Mouse (Mus musculus) hindbrain, embryonic 15.5 days (tissue): ENCODE measurements at regions not wholly inside any gene's neighbourhood (a gene's known extent, or its start where the extent isn't known, plus 50 kb on each side); places are given as distances from the start of the nearest gene placed in this dataset.

ENCODE experiments used
- ATAC-seq: fragments of 200-750 bp; cut with Nextera tagmentation; 2 replicates; pipeline ENCODE4 v1.8.0; 2017; ENCODE audit warnings: low read depth, moderate number of reproducible peaks, moderate TSS enrichment; ENCODE audit not compliant: low FRiP score
- H3K27ac ChIP-seq: fragments of 300-500 bp; sonication (generic); replicated peaks from 2 replicates; pipeline ENCODE4 v1.5.1; 2015; ENCODE audit warnings: mild to moderate bottlenecking, inconsistent platforms
- H3K27me3 ChIP-seq: fragments of 300-500 bp; sonication (generic); 2 replicates; pipeline ENCODE4 v1.6.1; 2015; ENCODE audit warnings: control low read depth, inconsistent platforms
- H3K36me3 ChIP-seq: fragments of 300-500 bp; sonication (generic); 2 replicates; pipeline ENCODE4 v1.6.1; 2015; ENCODE audit warnings: control low read depth, inconsistent platforms
- H3K4me1 ChIP-seq: fragments of 300-500 bp; sonication (generic); replicated peaks from 2 replicates; pipeline ENCODE4 v1.6.1; 2015; ENCODE audit warnings: control low read depth, inconsistent platforms
- H3K4me2 ChIP-seq: fragments of 300-500 bp; sonication (generic); 2 replicates; pipeline ENCODE4 v1.6.1; 2015; ENCODE audit warnings: moderate library complexity, mild to moderate bottlenecking, inconsistent platforms
- H3K4me3 ChIP-seq: fragments of 300-500 bp; sonication (generic); 2 replicates; pipeline ENCODE4 v1.5.1; 2015; ENCODE audit warnings: mild to moderate bottlenecking, inconsistent platforms
- H3K9ac ChIP-seq: fragments of 300-500 bp; sonication (generic); 2 replicates; pipeline ENCODE4 v1.6.1; 2015; ENCODE audit warnings: inconsistent platforms
- H3K9me3 ChIP-seq: fragments of 300-500 bp; sonication (generic); 2 replicates; pipeline ENCODE4 v1.6.1; 2016; ENCODE audit warnings: control low read depth, inconsistent platforms
- WGBS: fragments of 180-500 bp; shearing (Covaris S2); methylation state at CpG from one replicate; pipeline ENCODE4 v1.1.7; 2015; 5-methylcytosine and 5-hydroxymethylcytosine counted together

GRCm38 (mm10) chr16:62327378-62328036 is 459.1 kb downstream of the Nsun3 start:
- no peaks in the 10 kb centered on the region for H3K27me3 ChIP-seq
- H3K4me1 ChIP-seq, result no peaks in the 10 kb centered on the region
- no peaks in the 10 kb centered on the region for H3K36me3 ChIP-seq
- H3K27ac ChIP-seq, result no peak overlapping the region
- no peak overlapping the region for H3K4me3 ChIP-seq
- WGBS, result 55% methylated on average over 5 of the region's 5 CpGs
- H3K9me3 ChIP-seq, result no peaks in the 10 kb centered on the region
- no peak overlapping the region for H3K9ac ChIP-seq
- ATAC-seq, result no peak
- no peak overlapping the region for H3K4me2 ChIP-seq

GRCm38 (mm10) chr16:62325534-62326244 is 460.9 kb downstream of the Nsun3 start:
- H3K9ac ChIP-seq, result no peak overlapping the region
- WGBS, result 31% methylated on average over 3 of the region's 3 CpGs
- no peaks in the 10 kb centered on the region for H3K27me3 ChIP-seq
- no peak for ATAC-seq
- H3K36me3 ChIP-seq, result no peaks in the 10 kb centered on the region
- H3K27ac ChIP-seq, result no peak overlapping the region
- H3K4me1 ChIP-seq, result no peaks in the 10 kb centered on the region
- H3K4me2 ChIP-seq, result no peak overlapping the region
- no peak overlapping the region for H3K4me3 ChIP-seq
- H3K9me3 ChIP-seq, result no peaks in the 10 kb centered on the region

GRCm38 (mm10) chr16:62322809-62323208 is 463.8 kb downstream of the Nsun3 start:
- Histone ChIP-seq H3K36me3 (no peaks in the 10 kb centered on the region), H3K4me2 (no peak overlapping the region), H3K4me3 (no peak overlapping the region), H3K9me3 (no peaks in the 10 kb centered on the region), H3K27me3 (no peaks in the 10 kb centered on the region), H3K4me1 (no peaks in the 10 kb centered on the region), H3K9ac (no peak overlapping the region), H3K27ac (no peak overlapping the region)
- 85% methylated on average over 1 of the region's 1 CpGs for WGBS
- no peak for ATAC-seq

- Histone ChIP-seq H3K27me3 (no peaks in the 10 kb centered on the region), H3K4me3 (no peak overlapping the region)
These were observed 497.7 kb downstream of the Nsun3 start for GRCm38 (mm10) chr16:62288948-62289347.

More at GRCm38 (mm10) chr16:62288948-62289347, 497.7 kb downstream of the Nsun3 start:
- no peaks in the 10 kb centered on the region for H3K36me3 ChIP-seq
- no peak overlapping the region for H3K4me2 ChIP-seq
- no peaks in the 10 kb centered on the region for H3K9me3 ChIP-seq
- no peak overlapping the region for H3K27ac ChIP-seq
- ATAC-seq, result no peak
- WGBS, result 44% methylated on average over 3 of the region's 3 CpGs
- H3K4me1 ChIP-seq, result no peaks in the 10 kb centered on the region
- no peak overlapping the region for H3K9ac ChIP-seq
